Comparison of ENCODE assay signal across 37 mouse cellular contexts in the genomic region with DNA sequence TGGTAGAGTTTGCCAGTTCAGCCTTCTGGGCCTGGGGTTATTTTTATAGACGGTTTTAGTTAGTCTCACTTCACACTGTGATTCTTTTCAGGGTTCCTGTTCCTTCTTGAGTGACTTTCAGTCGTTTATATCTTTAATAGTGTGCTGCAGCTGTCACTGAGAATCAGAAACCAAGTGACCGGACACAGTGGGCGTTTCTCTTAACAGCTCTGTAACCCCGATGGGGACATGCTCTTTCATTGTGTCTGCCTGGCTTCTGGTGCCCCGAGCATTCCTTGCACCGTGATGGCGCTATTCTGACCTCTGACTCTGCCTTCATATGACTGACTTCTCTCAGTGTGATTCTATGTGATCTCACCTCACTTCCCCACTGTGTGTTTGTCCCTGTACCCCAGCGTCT. TPM values are rescaled to one million over a fixed set of nuclear protein-coding genes. Genes with fewer than 3 reads are reported as not detected.
DNase-seq lines count a peak whose midpoint lies in the region; ATAC-seq and TF ChIP-seq lines count a peak whose summit lies in the region.
"Had no signal": no experiment of that assay in that cellular context is flagged by ENCODE, and none has a peak within 500 bp of the region (broad histone marks: within the 10 kb centered on the region; RNA-seq: fewer than 3 reads in every experiment).

No protein-coding gene starts in this region.

- H3K9me3 ChIP-seq in heart, postnatal 0 days (replicated peaks; ENCODE audit: control insufficient read depth, low read length) = no peaks in the 10 kb centered on the region
- H3K9me3 ChIP-seq: G1E; heart, embryonic 10.5 days; heart, embryonic 13.5 days; hindbrain, embryonic 13.5 days; intestine, embryonic 15.5 days had no signal

- H3K4me2 ChIP-seq in heart, postnatal 0 days (ENCODE audit: low read depth, low read length) = no peak overlapping the region
- H3K4me2 ChIP-seq: heart, embryonic 13.5 days; hindbrain, embryonic 13.5 days; intestine, embryonic 15.5 days had no signal

- 47% methylated on average over 9 of the region's 9 CpGs for WGBS in heart, postnatal 0 days

- peak; percentile 48 for DNase-seq in embryo, embryonic 10 days (ENCODE audit: low spot score)
- DNase-seq in embryo, embryonic 9.5 days (ENCODE audit: extremely low spot score) = no peak
- no peak for DNase-seq in heart, postnatal 0 days (ENCODE audit: low spot score)
- DNase-seq in heart, postnatal 36 days = no peak
- peak; percentile 35 for DNase-seq in kidney, postnatal 14 days
- DNase-seq in kidney, adult 9 months = no peak
- DNase-seq in embryo, embryonic 10.5 days (ENCODE audit: low spot score) = peak; percentile 51
- DNase-seq in right cerebral cortex, adult 2 months (ENCODE audit: low spot score in 2 of 2) = no peak
- DNase-seq: adrenal gland, adult 2 months; adrenal gland, postnatal 14 days; B cell, adult 2 months; cerebellum, adult 11 months; cerebellum, adult 2 months; cerebellum, adult 9-11 months; cerebellum, postnatal 25 days; forebrain, postnatal 0 days; gastrocnemius, adult 2 months; gastrocnemius, postnatal 14 days; heart, adult 11 months had no signal

- H3K27ac ChIP-seq in heart, postnatal 0 days (ENCODE audit: low read depth) = no peak overlapping the region
- H3K27ac ChIP-seq: gastrocnemius, adult 2 months; heart, embryonic 10.5 days; heart, embryonic 13.5 days; hindbrain, embryonic 10.5 days; hindbrain, embryonic 13.5 days; intestine, embryonic 15.5 days had no signal

- intact Hi-C loops in heart, postnatal 36 days (cut with DNase I) = no loop called here

- no peaks in the 10 kb centered on the region for H3K4me1 ChIP-seq in heart, postnatal 0 days (ENCODE audit: control insufficient read depth, insufficient read depth)
- H3K4me1 ChIP-seq: heart, embryonic 10.5 days; heart, embryonic 13.5 days; hindbrain, embryonic 13.5 days; intestine, embryonic 15.5 days had no signal

- 0 out of 2 replicates have a peak, but pooled peaks have one; percentile 33 for ATAC-seq in heart, postnatal 0 days (ENCODE audit: insufficient read depth, low read depth)
- ATAC-seq: forebrain, embryonic 14.5 days; forebrain, postnatal 0 days; hindbrain, embryonic 16.5 days; intestine, embryonic 15.5 days had no signal

- no peaks in the 10 kb centered on the region for H3K36me3 ChIP-seq in heart, postnatal 0 days (replicated peaks; ENCODE audit: control insufficient read depth, insufficient read depth, low read length)
- H3K36me3 ChIP-seq: G1E; heart, embryonic 10.5 days; heart, embryonic 13.5 days; hindbrain, embryonic 10.5 days; hindbrain, embryonic 13.5 days; intestine, embryonic 15.5 days had no signal

- no peak overlapping the region for H3K4me3 ChIP-seq in heart, postnatal 0 days (ENCODE audit: low read depth, low read length)
- H3K4me3 ChIP-seq: gastrocnemius, adult 2 months; heart, embryonic 10.5 days; heart, embryonic 13.5 days; hindbrain, embryonic 10.5 days; hindbrain, embryonic 13.5 days; intestine, embryonic 15.5 days had no signal

- H3K27me3 ChIP-seq in heart, postnatal 0 days (ENCODE audit: control insufficient read depth, insufficient read depth, low read length) = no peaks in the 10 kb centered on the region
- H3K27me3 ChIP-seq: heart, embryonic 13.5 days; intestine, embryonic 15.5 days had no signal

- no peak for TF ChIP-seq CTCF in heart, postnatal 0 days (IDR thresholded peaks at IDR 0.05; ENCODE audit: low read depth)

- TF ChIP-seq EP300 in heart, postnatal 0 days (IDR thresholded peaks at IDR 0.05; ENCODE audit: low read depth) = no peak

- H3K9ac ChIP-seq in heart, postnatal 0 days (replicated peaks; ENCODE audit: low read depth, low read length) = no peak overlapping the region
- H3K9ac ChIP-seq: forebrain, postnatal 0 days; heart, embryonic 13.5 days; hindbrain, embryonic 13.5 days; intestine, embryonic 15.5 days had no signal

RNA-seq across cellular contexts. Expression of a gene that starts 10.7 kb away (rescaled TPM):
- 4.6 and 16.9 TPM in 2 replicates for total RNA-seq in heart, postnatal 0 days (2014; rRNA removed; ENCODE audit: low replicate concordance)
- 5.0 TPM in 2 replicates for polyA plus RNA-seq in heart, postnatal 0 days (2015; fragmentation: Nextera tagmentation; extraction: Ambion mirVana)
- total RNA-seq in heart, postnatal 36 days (2021) = 1 to 10 TPM; 5.8 to 8.0 TPM
- total RNA-seq: common myeloid progenitor, adult 5-6 weeks; G1E had no signal
- polyA plus RNA-seq: G1E had no signal

RNA-seq across cellular contexts. Expression of a gene that starts 30.6 kb away (rescaled TPM):
- total RNA-seq in heart, postnatal 0 days (2014; rRNA removed; ENCODE audit: low replicate concordance) = not detected in 2 replicates
- polyA plus RNA-seq in heart, postnatal 0 days (2015; fragmentation: Nextera tagmentation; extraction: Ambion mirVana) = not detected in 2 replicates
- not detected for total RNA-seq in heart, postnatal 36 days (2021)
- total RNA-seq: adrenal gland, adult 2 months; adrenal gland, postnatal 14 days; adrenal gland, postnatal 4 days; CH12.LX; common myeloid progenitor, adult 5-6 weeks; forebrain, postnatal 0 days; G1E; gastrocnemius, adult 2 months; gastrocnemius, postnatal 14 days; gastrocnemius, postnatal 4 days; heart, postnatal 25 days had no signal
- polyA plus RNA-seq: adrenal gland, adult 2 months; cerebellum, adult 2 months; embryonic facial prominence, embryonic 11.5 days; embryonic facial prominence, embryonic 14.5 days; forebrain, embryonic 11.5 days; forebrain, embryonic 14.5 days; forebrain, postnatal 0 days; frontal cortex, adult 2 months; G1E; heart, embryonic 10.5 days; heart, embryonic 13.5 days; heart, embryonic 16.5 days; hindbrain, embryonic 10.5 days; hindbrain, embryonic 13.5 days; hindbrain, embryonic 16.5 days; intestine, embryonic 15.5 days had no signal

RNA-seq across cellular contexts. Expression of a gene that starts 43.2 kb away (rescaled TPM):
- total RNA-seq in heart, postnatal 0 days (2014; rRNA removed; ENCODE audit: low replicate concordance) = 62.5 and 82.9 TPM in 2 replicates
- polyA plus RNA-seq in heart, postnatal 0 days (2015; fragmentation: Nextera tagmentation; extraction: Ambion mirVana) = 52.5 and 65.8 TPM in 2 replicates
- total RNA-seq in heart, postnatal 36 days (2021) = 10 to 100 TPM; 93.4 to 98.4 TPM

Comparison
In these comparisons a context has a peak if more than half of its experiments do, and no peak if none do; other contexts are left out.
1. DNase-seq: peak in embryo, embryonic 10 days (single experiment), kidney, postnatal 14 days (single experiment) and embryo, embryonic 10.5 days (single experiment); none in embryo, embryonic 9.5 days (single experiment), heart, postnatal 0 days (single experiment), heart, postnatal 36 days (0 of 2), kidney, adult 9 months (single experiment) and right cerebral cortex, adult 2 months (0 of 2).